Mouse (Mus musculus) bone marrow macrophage, adult 2 months (primary cell): ENCODE results near the gene Mrps17.

Source experiments
- CTCF ChIP-seq: IDR thresholded peaks from 2 replicates; pipeline ENCODE4 v1.5.1; 2012; ENCODE audit warnings: low read depth, mild to moderate bottlenecking, low read length, moderate library complexity
- POLR2A ChIP-seq: IDR thresholded peaks from 2 replicates; pipeline ENCODE4 v1.6.1; 2012; ENCODE audit warnings: mild to moderate bottlenecking, low read depth, low read length, borderline replicate concordance

GRCm38 (mm10) chr5:129715326-129715861, at the start of gene Mrps17:
- no peak for TF ChIP-seq CTCF
- peak; percentile 57; the same call in 1 of the 2 replicates for TF ChIP-seq POLR2A
